Mouse (Mus musculus): Measurements from ENCODE around the gene Gm3424.
"Not testable (repeated sequence)": the region's sequence is repeated elsewhere in the genome, so short reads cannot be mapped to it uniquely, and the experiment has no call there.

Gene Gm3424

DNA sequence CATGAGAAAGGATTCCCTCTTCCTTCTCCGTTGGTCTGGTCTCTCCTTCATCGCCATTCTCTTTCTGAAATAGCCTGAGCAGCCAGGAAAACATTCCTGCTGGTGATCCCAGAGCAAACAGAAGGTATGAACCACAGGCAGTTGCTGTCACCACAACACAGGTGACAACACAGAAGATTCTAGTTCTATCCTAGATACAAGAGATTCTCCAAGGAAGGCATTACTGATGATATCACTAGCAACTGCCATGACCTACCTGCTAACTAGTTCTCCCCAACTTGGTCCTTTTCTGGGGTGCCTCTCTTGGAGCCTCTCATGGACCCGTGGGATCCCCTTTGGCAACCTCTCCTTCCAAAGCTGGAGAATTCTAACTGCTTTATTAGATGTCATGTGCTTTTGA lies at the start of gene Gm3424:
Gm3424 (minus strand) TSS at position 101 of the 400 bp plus-strand sequence.
- not testable (repeated sequence) for DNase-seq (ENCODE audit: low spot score)

- peak; percentile 1 for DNase-seq (ENCODE audit: low spot score)
Measured at GRCm38 (mm10) chr14:5879791-5880190, 49.7 kb upstream of the Gm3424 start.

DNA sequence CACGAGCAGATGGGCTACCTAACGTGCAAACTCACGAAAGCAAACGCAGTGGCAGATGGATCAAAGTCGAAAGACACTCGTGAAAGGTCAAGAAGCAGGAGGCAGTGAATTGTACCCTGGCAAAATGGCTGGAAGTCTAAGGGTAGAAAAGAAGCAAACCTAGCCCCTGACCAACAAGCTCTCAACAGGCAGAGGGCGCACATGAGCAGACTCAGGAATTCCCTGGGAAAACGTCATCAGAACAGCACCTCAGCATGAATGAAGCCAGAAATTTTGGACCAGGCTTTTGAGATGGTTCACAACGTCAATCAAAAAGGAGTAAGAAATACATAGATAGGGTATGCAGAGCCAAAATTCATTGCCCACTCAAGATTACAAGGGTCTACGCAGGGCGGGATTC lies 49.0 kb upstream of the Gm3424 start:
- peak; percentile 15 for DNase-seq (ENCODE audit: low spot score)

DNA sequence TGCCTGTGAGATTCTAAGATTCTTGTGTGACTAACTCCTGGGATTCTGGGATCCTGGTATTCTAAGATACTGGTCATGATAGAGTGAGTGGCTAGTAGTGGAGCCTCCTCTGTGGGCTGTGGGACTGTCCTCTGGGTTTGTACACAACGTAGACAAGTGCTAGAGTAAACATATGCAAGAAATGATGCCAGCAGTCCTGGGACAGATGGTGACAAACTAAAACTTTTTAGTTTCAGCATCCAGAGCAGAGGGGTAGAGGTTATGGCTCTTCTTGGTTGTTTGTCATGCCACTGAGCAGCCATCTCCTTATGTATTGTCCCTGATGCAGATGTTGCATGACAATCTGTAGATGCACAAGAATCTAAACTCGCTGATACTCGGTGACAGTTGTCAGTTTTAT lies 25.8 kb upstream of the Gm3424 start:
- DNase-seq (ENCODE audit: low spot score): not testable (repeated sequence)

GRCm38 (mm10) chr14:5812699-5813356 lies 17.3 kb downstream of the Gm3424 start:
- not testable (repeated sequence) for DNase-seq (ENCODE audit: low spot score)

GRCm38 (mm10) chr14:5807882-5808281 lies 22.2 kb downstream of the Gm3424 start, which contains the start of gene Gm3383:
Gm3383 (minus strand) TSS chr14:5807982.
- not testable (repeated sequence) for DNase-seq (ENCODE audit: low spot score)
